ENCODE assay signal across 9 mouse cellular contexts in the genomic region with DNA sequence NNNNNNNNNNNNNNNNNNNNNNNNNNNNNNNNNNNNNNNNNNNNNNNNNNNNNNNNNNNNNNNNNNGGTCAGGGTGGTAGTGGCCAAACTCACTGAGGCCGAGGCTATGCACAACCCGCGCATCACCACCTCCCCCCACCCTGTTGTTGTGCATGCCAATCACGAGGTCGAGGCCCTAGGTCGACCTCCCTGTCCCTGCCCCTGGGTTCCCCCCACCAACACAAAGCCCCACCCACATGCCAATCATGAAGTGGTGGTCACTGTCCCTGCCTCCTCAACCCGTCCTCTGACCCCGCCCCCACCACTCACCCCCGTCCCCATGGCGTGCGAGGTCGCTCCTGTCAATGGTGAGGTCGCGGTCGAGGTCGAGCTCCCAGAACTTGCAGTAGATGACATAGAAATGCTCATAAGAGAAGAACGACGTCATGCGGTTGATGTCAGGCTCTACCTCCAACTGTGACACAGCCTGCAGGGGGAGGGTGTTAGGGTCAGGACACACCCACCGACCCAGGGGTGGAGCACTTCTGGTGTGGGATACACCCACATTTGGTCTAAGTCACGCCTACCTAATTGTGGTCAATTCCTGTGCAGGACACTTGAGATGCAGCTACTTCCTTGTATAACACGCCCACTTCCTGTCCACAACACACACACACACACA. TPM values are rescaled to one million over a fixed set of nuclear protein-coding genes. Genes with fewer than 3 reads are reported as not detected.
DNase-seq lines count a peak whose midpoint lies in the region; ATAC-seq and TF ChIP-seq lines count a peak whose summit lies in the region.
"Had no signal": no experiment of that assay in that cellular context is flagged by ENCODE, and none has a peak within 500 bp of the region (broad histone marks: within the 10 kb centered on the region; RNA-seq: fewer than 3 reads in every experiment).

No protein-coding gene starts in this region.

- H3K36me3 ChIP-seq in embryonic facial prominence, embryonic 15.5 days, result peaks cover 36% of the 10 kb centered on the region
- H3K36me3 ChIP-seq in kidney, embryonic 14.5 days (ENCODE audit: control insufficient read depth, insufficient read depth, low read length), result peaks cover 34% of the 10 kb centered on the region
- H3K36me3 ChIP-seq in lung, postnatal 0 days (ENCODE audit: insufficient read depth, low read length), result peaks cover 19% of the 10 kb centered on the region

- H3K27ac ChIP-seq in embryonic facial prominence, embryonic 15.5 days (replicated peaks), result no peak overlapping the region
- H3K27ac ChIP-seq in kidney, embryonic 14.5 days (ENCODE audit: low read depth, low read length), result no peak overlapping the region
- H3K27ac ChIP-seq in lung, postnatal 0 days (ENCODE audit: low read length), result no peak overlapping the region
- H3K27ac ChIP-seq: embryonic facial prominence, embryonic 13.5 days had no signal

- WGBS in embryonic facial prominence, embryonic 15.5 days, result 96% methylated on average over 17 of the region's 22 CpGs
- WGBS in kidney, embryonic 14.5 days, result 96% methylated on average over 22 of the region's 22 CpGs
- 96% methylated on average over 22 of the region's 22 CpGs for WGBS in lung, postnatal 0 days

- H3K9ac ChIP-seq in embryonic facial prominence, embryonic 15.5 days, result no peak overlapping the region
- no peak overlapping the region for H3K9ac ChIP-seq in kidney, embryonic 14.5 days (ENCODE audit: low read depth, low read length)
- H3K9ac ChIP-seq in lung, postnatal 0 days (replicated peaks; ENCODE audit: low read depth), result no peak overlapping the region
- H3K9ac ChIP-seq: embryonic facial prominence, embryonic 13.5 days had no signal

- no peak for TF ChIP-seq EP300 in lung, postnatal 0 days (IDR thresholded peaks at IDR 0.05)

- DNase-seq in ovary, postnatal 36 days (ENCODE audit: low spot score), result peak; percentile 6
- no peak for DNase-seq in ovary, postnatal 14 days (ENCODE audit: low spot score)
- DNase-seq in adrenal gland, adult 2 months, result peak; percentile 10
- DNase-seq in lung, postnatal 0 days (ENCODE audit: low spot score), result peak; percentile 6
- peak; percentile 20 for DNase-seq in right cerebral cortex, postnatal 4 days

- H3K4me3 ChIP-seq in embryonic facial prominence, embryonic 15.5 days (replicated peaks), result no peak overlapping the region
- no peak overlapping the region for H3K4me3 ChIP-seq in kidney, embryonic 14.5 days (ENCODE audit: low read length)
- no peak overlapping the region for H3K4me3 ChIP-seq in lung, postnatal 0 days (ENCODE audit: low read depth, low read length)
- H3K4me3 ChIP-seq: embryonic facial prominence, embryonic 13.5 days; myocyte had no signal

- TF ChIP-seq CTCF in lung, postnatal 0 days (IDR thresholded peaks at IDR 0.05), result no peak

- ATAC-seq in embryonic facial prominence, embryonic 15.5 days (ENCODE audit: insufficient number of reproducible peaks, low FRiP score, low TSS enrichment, low read depth), result peak; percentile 16; the same call in 1 of the 2 replicates
- ATAC-seq in kidney, embryonic 14.5 days (ENCODE audit: low FRiP score, low TSS enrichment), result peak; percentile 29; the same call in 1 of the 2 replicates
- ATAC-seq in lung, postnatal 0 days, result peak; percentile 21

- no peaks in the 10 kb centered on the region for H3K4me1 ChIP-seq in embryonic facial prominence, embryonic 15.5 days
- no peaks in the 10 kb centered on the region for H3K4me1 ChIP-seq in kidney, embryonic 14.5 days (ENCODE audit: control insufficient read depth, insufficient read depth, low read length)
- H3K4me1 ChIP-seq in lung, postnatal 0 days (ENCODE audit: insufficient read depth, low read depth, low read length), result no peaks in the 10 kb centered on the region
- H3K4me1 ChIP-seq: embryonic facial prominence, embryonic 13.5 days had no signal

- no peaks in the 10 kb centered on the region for H3K27me3 ChIP-seq in embryonic facial prominence, embryonic 15.5 days
- H3K27me3 ChIP-seq in kidney, embryonic 14.5 days (ENCODE audit: control insufficient read depth, insufficient read depth, low read length), result no peaks in the 10 kb centered on the region
- no peaks in the 10 kb centered on the region for H3K27me3 ChIP-seq in lung, postnatal 0 days (replicated peaks; ENCODE audit: insufficient read depth, low read length)
- H3K27me3 ChIP-seq: embryonic facial prominence, embryonic 13.5 days had no signal

- peaks cover 32% of the 10 kb centered on the region for H3K9me3 ChIP-seq in embryonic facial prominence, embryonic 15.5 days (replicated peaks)
- peaks cover 33% of the 10 kb centered on the region for H3K9me3 ChIP-seq in kidney, embryonic 14.5 days (ENCODE audit: control insufficient read depth, low read length)
- H3K9me3 ChIP-seq in lung, postnatal 0 days (ENCODE audit: low read length), result peaks cover 14% of the 10 kb centered on the region

- H3K4me2 ChIP-seq in embryonic facial prominence, embryonic 15.5 days (replicated peaks), result no peak overlapping the region
- no peak overlapping the region for H3K4me2 ChIP-seq in kidney, embryonic 14.5 days (replicated peaks; ENCODE audit: low read depth, low read length)
- H3K4me2 ChIP-seq in lung, postnatal 0 days (replicated peaks; ENCODE audit: low read depth, low read length), result no peak overlapping the region
- H3K4me2 ChIP-seq: embryonic facial prominence, embryonic 13.5 days had no signal

RNA-seq across cellular contexts. Expression of a gene that starts 37.9 kb away (rescaled TPM):
- total RNA-seq in adrenal gland, adult 2 months (2021), result 100 to 1,000 TPM in 1 of 2 experiments, 10 to 100 TPM in 1; 87.3 to 104 TPM
- 489 and 516 TPM in 2 replicates for polyA plus RNA-seq in adrenal gland, adult 2 months (2012; rRNA removed)
- 144 and 153 TPM in 2 replicates for polyA plus RNA-seq in embryonic facial prominence, embryonic 15.5 days (2015; fragmentation: Nextera tagmentation; extraction: Ambion mirVana)
- 128 and 129 TPM in 2 replicates for polyA plus RNA-seq in kidney, embryonic 14.5 days (2014; fragmentation: Nextera tagmentation; extraction: Ambion mirVana)
- polyA plus RNA-seq in lung, postnatal 0 days (2015; fragmentation: Nextera tagmentation; extraction: Ambion mirVana), result 118 and 125 TPM in 2 replicates

RNA-seq across cellular contexts. Expression of a gene that starts 54.8 kb away (rescaled TPM):
- total RNA-seq in adrenal gland, adult 2 months (2021), result not detected
- polyA plus RNA-seq in adrenal gland, adult 2 months (2012; rRNA removed), result not detected in 2 replicates
- not detected in 2 replicates for polyA plus RNA-seq in embryonic facial prominence, embryonic 15.5 days (2015; fragmentation: Nextera tagmentation; extraction: Ambion mirVana)
- polyA plus RNA-seq in kidney, embryonic 14.5 days (2014; fragmentation: Nextera tagmentation; extraction: Ambion mirVana), result not detected in 2 replicates
- not detected in 2 replicates for polyA plus RNA-seq in lung, postnatal 0 days (2015; fragmentation: Nextera tagmentation; extraction: Ambion mirVana)
- polyA plus RNA-seq: embryonic facial prominence, embryonic 13.5 days; myocyte had no signal
